Mouse (Mus musculus) stomach, postnatal 0 days (tissue): Measurements from ENCODE around the gene Dach1.

ENCODE experiments used
- CTCF ChIP-seq: IDR thresholded peaks from 2 replicates; pipeline ENCODE4 v1.5.1; 2016; ENCODE audit warnings: antibody characterized with exemption, low read depth, mild to moderate bottlenecking, moderate library complexity
- EP300 ChIP-seq: optimal IDR thresholded peaks from 2 replicates; pipeline ENCODE3; 2016; ENCODE audit warnings: antibody characterized with exemption

DNA sequence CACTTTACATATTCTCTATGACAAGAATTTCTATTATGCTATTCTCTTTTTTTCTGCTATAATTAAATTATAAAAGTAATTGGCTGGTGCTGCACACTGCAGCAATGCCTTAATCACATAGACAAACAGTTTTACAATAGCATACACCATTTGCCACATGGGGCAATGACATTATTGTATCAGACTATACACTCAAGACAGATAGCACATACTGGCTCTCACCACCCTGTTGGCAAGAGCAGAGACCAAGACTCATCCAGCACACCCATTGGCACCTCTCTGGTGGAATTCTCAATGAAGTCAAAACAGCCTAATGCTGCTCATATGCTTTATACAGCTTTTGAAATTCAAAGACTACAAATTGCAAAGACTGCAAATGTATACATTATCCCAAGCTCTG, 63.4 kb downstream of the Dach1 start:
- no peak for TF ChIP-seq CTCF
- no peak for TF ChIP-seq EP300
